Mouse (Mus musculus) heart, embryonic 11.5 days (tissue): ENCODE measurements around the gene Fam76b. TPM values are rescaled to one million over a fixed set of nuclear protein-coding genes. Genes with fewer than 3 reads are reported as not detected.

Experiments
- ATAC-seq: fragments of 200-750 bp; cut with Nextera tagmentation; replicated peaks from 2 replicates; pipeline ENCODE4 v1.8.0; 2017; ENCODE audit warnings: moderate library complexity; ENCODE audit not compliant: insufficient number of reproducible peaks, low FRiP score, low TSS enrichment
- H3K27ac ChIP-seq: fragments of 300-500 bp; sonication (generic); 2 replicates; pipeline ENCODE4 v1.5.1; 2014; ENCODE audit warnings: mild to moderate bottlenecking, low read depth, low read length
- H3K27me3 ChIP-seq: fragments of 300-500 bp; sonication (generic); 2 replicates; pipeline ENCODE4 v1.6.1; 2014; ENCODE audit warnings: mild to moderate bottlenecking, low read length, mixed read lengths; ENCODE audit not compliant: control insufficient read depth, insufficient read depth
- H3K36me3 ChIP-seq: fragments of 300-500 bp; sonication (generic); 2 replicates; pipeline ENCODE4 v1.6.1; 2014; ENCODE audit warnings: mild to moderate bottlenecking, low read length, moderate library complexity, mixed read lengths; ENCODE audit not compliant: control insufficient read depth, insufficient read depth
- H3K4me1 ChIP-seq: fragments of 300-500 bp; sonication (generic); 2 replicates; pipeline ENCODE4 v1.6.1; 2014; ENCODE audit warnings: low read length; ENCODE audit not compliant: control insufficient read depth, insufficient read depth
- H3K4me2 ChIP-seq: fragments of 300-500 bp; sonication (generic); 2 replicates; pipeline ENCODE4 v1.6.1; 2014; ENCODE audit warnings: mild to moderate bottlenecking, moderate library complexity
- H3K4me3 ChIP-seq: fragments of 300-500 bp; sonication (generic); 2 replicates; pipeline ENCODE4 v1.5.1; 2014; ENCODE audit warnings: low read depth, low read length
- H3K9ac ChIP-seq: fragments of 300-500 bp; sonication (generic); 2 replicates; pipeline ENCODE4 v1.6.1; 2014; ENCODE audit warnings: mild to moderate bottlenecking, low read depth, low read length, moderate library complexity
- H3K9me3 ChIP-seq: fragments of 300-500 bp; sonication (generic); replicated peaks from 2 replicates; pipeline ENCODE4 v1.6.1; 2016; ENCODE audit warnings: low read length; ENCODE audit not compliant: control insufficient read depth
- WGBS: fragments of 180-500 bp; shearing (Covaris S2); extraction: QIAGEN DNeasy Blood & Tissue Kit; methylation state at CpG from one replicate; pipeline ENCODE4 v1.1.7; 2014; ENCODE audit not compliant: insufficient replicate concordance; 5-methylcytosine and 5-hydroxymethylcytosine counted together
- polyA plus RNA-seq: library from polyadenylated mRNA; unstranded; fragments of >200 nt; fragmentation: Nextera tagmentation; extraction: Ambion mirVana; gene quantifications from 2 replicates; pipeline ENCODE4 v1.2.1, GENCODE M21; 2014

Fam76b gene
- polyA plus RNA-seq, 1 experiment from 2014 or later = 16.8 TPM

DNA sequence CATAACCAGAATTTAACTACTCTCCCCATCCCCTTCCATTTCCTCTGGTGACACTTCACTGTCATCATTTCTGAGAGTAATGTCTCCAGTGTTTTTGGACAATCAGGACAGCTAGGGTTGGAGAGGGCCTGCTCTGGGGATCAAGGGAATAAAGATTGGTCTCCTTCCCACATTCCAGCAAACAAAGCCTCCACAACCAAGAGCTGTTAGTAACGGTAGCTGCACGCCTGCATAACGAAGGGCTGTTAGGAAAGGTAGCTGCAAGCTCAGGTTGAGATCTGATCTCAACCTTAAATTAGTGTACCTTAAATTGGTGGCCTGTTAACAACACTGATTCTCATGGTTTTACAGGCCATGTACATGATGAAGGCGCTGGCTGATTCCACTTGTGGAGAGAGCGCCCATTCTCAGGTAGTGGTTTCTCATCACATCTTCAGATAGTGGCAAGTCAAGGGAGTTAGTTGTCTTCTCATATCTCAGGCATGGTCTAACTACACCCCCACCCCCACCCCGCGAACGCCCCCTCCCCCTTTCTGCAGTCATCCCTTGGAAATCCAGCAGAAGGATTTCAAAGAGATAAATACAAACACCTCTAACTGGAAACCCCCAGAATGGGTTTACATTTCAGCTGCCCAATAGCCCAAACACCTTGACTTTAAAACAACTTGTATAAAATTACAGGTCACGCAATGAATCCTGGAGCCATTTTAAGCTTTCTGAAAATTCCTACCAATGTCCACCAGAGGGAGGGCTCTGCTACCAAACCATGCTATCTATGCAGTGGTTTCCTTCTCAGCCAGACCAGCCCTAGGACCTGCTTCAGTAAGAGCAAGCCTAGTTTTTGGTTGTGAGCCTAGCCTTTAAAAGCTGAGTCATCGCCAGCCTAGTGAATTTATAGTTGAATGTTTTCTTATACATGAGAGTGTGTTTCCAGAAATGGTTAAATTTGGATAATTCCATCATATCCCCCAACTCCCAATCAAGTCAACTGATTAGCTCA, 21.3 kb downstream of the Fam76b start:
- Histone ChIP-seq H3K9me3 (no peaks in the 10 kb centered on the region), H3K4me2 (no peak overlapping the region), H3K9ac (no peak overlapping the region), H3K4me3 (no peak overlapping the region), H3K27me3 (no peaks in the 10 kb centered on the region), H3K4me1 (no peaks in the 10 kb centered on the region), H3K36me3 (peaks cover 4% of the 10 kb centered on the region; the same call in 1 of the 2 replicates), H3K27ac (no peak overlapping the region)
- 70% methylated on average over 10 of the region's 10 CpGs for WGBS
- ATAC-seq = no peak

DNA sequence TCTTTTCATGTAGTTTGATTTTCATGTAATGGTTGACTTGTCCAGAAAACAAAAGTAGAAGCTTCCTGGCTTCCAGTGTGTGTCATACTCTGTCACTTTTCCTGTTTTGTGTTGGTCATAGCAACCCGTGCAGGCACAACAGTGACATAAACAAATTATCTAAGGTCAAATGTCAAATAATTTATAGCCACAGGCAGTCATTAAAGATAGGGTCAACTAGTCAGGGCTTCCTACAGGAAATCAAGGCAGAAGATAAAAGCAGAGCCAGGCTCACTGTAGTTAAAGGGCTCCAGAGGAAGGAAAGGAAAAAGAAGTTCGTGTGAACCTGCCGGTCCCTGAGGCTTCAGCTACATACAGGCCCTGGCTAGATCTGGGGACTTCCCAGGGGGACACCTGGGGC, 26.4 kb downstream of the Fam76b start:
- 54% methylated on average over 3 of the region's 3 CpGs for WGBS
- H3K9ac ChIP-seq = no peak overlapping the region
- H3K4me2 ChIP-seq = no peak overlapping the region
- H3K4me3 ChIP-seq = no peak overlapping the region
- no peaks in the 10 kb centered on the region for H3K4me1 ChIP-seq
- no peaks in the 10 kb centered on the region for H3K9me3 ChIP-seq
- H3K27ac ChIP-seq = no peak overlapping the region
- H3K27me3 ChIP-seq = no peaks in the 10 kb centered on the region
- no peaks in the 10 kb centered on the region for H3K36me3 ChIP-seq
- ATAC-seq = no peak

DNA sequence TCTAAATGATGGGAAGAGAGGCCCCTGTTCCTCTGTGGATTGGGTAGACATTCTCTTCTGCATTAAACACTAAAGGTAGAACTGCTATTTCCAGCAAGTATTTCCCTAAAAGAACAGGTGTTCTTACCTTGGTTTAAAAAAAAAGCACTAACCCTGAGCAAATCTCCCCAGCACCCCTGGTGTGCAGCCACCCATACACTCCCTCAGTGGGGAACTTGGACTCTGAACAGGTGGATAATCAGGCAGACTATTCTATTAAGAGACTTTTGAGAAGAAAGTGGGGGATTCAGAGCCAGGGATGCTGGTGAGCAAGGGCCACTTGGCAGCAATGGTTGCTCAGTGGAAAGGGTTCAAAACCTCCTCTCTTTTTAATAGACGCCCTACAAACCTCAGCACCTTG, 28.7 kb downstream of the Fam76b start:
- Histone ChIP-seq H3K27me3 (no peaks in the 10 kb centered on the region), H3K9me3 (no peaks in the 10 kb centered on the region), H3K36me3 (no peaks in the 10 kb centered on the region), H3K9ac (no peak overlapping the region), H3K4me1 (no peaks in the 10 kb centered on the region), H3K4me3 (no peak overlapping the region), H3K4me2 (no peak overlapping the region), H3K27ac (no peak overlapping the region)
- 85% methylated on average over 1 of the region's 1 CpGs for WGBS
- no peak for ATAC-seq

DNA sequence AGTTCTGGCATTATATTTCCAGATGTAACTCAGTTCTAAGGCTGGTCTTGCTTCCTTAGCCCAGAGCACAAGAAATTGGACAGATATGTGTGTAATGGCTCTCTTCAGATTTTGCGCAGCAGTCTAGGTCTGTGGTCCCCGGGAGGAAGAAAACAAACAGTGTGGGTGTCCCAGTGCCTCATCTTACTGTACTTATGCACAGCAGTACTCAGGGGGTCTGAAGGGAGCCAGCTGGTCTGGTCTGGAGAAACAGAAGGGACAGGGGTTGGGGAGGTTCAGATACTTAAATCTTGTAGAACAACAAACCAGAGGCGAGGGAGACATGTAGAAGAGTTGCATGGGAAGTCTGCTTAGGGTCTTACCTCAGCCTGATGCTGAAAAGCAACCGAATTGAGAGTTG, 29.3 kb downstream of the Fam76b start:
- H3K9ac ChIP-seq = no peak overlapping the region
- ATAC-seq = no peak
- H3K4me3 ChIP-seq = no peak overlapping the region
- H3K27ac ChIP-seq = no peak overlapping the region
- H3K4me1 ChIP-seq = no peaks in the 10 kb centered on the region
- WGBS = 73% methylated on average over 4 of the region's 4 CpGs
- H3K36me3 ChIP-seq = no peaks in the 10 kb centered on the region
- no peak overlapping the region for H3K4me2 ChIP-seq
- H3K9me3 ChIP-seq = no peaks in the 10 kb centered on the region
- no peaks in the 10 kb centered on the region for H3K27me3 ChIP-seq

GRCm38 (mm10) chr9:13867646-13868045, 40.1 kb downstream of the Fam76b start:
- Histone ChIP-seq H3K4me2 (no peak overlapping the region), H3K27ac (no peak overlapping the region), H3K36me3 (no peaks in the 10 kb centered on the region), H3K27me3 (no peaks in the 10 kb centered on the region), H3K9me3 (no peaks in the 10 kb centered on the region), H3K4me3 (no peak overlapping the region), H3K9ac (no peak overlapping the region), H3K4me1 (no peaks in the 10 kb centered on the region)
- no peak for ATAC-seq
- WGBS = 64% methylated on average over 2 of the region's 2 CpGs

DNA sequence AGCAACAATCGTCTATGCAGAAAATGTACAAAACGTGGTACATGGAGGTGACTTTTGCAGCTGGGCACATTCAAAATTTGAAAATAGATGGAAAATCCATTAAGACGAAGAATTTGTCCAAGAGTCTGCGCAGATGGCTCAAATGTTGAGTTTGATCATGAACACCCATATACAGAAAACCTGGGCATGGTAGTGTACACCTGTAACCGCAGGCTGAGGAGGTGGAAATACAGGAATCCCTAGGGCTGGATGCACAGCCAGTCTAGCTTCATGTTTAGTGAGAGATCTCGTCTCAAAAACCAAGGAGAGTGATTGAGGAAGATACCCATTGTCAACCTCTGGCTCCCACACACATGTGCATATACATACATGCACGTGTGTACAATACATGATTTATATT, 44.1 kb downstream of the Fam76b start:
- Histone ChIP-seq H3K4me2 (no peak overlapping the region), H3K4me3 (no peak overlapping the region), H3K36me3 (no peaks in the 10 kb centered on the region), H3K27ac (no peak overlapping the region), H3K9me3 (no peaks in the 10 kb centered on the region), H3K4me1 (no peaks in the 10 kb centered on the region), H3K27me3 (no peaks in the 10 kb centered on the region), H3K9ac (no peak overlapping the region)
- 83% methylated on average over 7 of the region's 7 CpGs for WGBS
- no peak for ATAC-seq

GRCm38 (mm10) chr9:13874359-13874758, 46.8 kb downstream of the Fam76b start:
- ATAC-seq = no peak
- Histone ChIP-seq H3K9ac (no peak overlapping the region), H3K27ac (no peak overlapping the region), H3K4me3 (no peak overlapping the region), H3K36me3 (no peaks in the 10 kb centered on the region), H3K27me3 (peaks cover 3% of the 10 kb centered on the region; the same call in 1 of the 2 replicates), H3K4me1 (no peaks in the 10 kb centered on the region), H3K4me2 (no peak overlapping the region), H3K9me3 (no peaks in the 10 kb centered on the region)
- WGBS = 45% methylated on average over 2 of the region's 2 CpGs

- Histone ChIP-seq H3K27ac (no peak overlapping the region), H3K36me3 (no peaks in the 10 kb centered on the region), H3K9ac (no peak overlapping the region), H3K4me1 (no peaks in the 10 kb centered on the region), H3K27me3 (peaks cover 3% of the 10 kb centered on the region; the same call in 1 of the 2 replicates), H3K4me2 (no peak overlapping the region), H3K4me3 (no peak overlapping the region), H3K9me3 (no peaks in the 10 kb centered on the region)
- ATAC-seq = no peak
- 39% methylated on average over 2 of the region's 2 CpGs for WGBS
These were observed 47.8 kb downstream of the Fam76b start for GRCm38 (mm10) chr9:13875340-13875739.

DNA sequence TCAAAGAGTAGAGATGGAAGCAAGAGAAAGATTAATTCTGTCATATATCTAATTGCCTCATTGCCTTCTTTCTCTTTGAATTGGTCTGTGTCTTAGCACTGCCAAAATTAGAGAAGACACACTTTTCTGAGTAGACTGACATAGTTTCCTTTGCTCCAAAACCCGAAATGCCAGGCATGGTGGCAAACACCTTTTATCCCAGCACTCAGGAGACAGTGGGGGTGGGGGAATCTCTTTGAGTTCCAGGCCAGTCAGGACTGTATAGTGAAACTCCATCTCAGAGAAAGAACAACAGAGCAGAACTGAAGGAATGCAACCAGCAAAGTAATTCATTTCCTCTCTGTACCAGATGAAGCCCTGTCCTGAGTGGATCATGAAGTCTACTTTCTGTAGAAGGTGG, 53.2 kb downstream of the Fam76b start:
- Histone ChIP-seq H3K4me2 (no peak overlapping the region), H3K27ac (no peak overlapping the region), H3K9ac (no peak overlapping the region), H3K4me3 (no peak overlapping the region), H3K36me3 (no peaks in the 10 kb centered on the region), H3K9me3 (no peaks in the 10 kb centered on the region), H3K27me3 (peaks cover 3% of the 10 kb centered on the region; the same call in 1 of the 2 replicates), H3K4me1 (0 out of 2 replicates have a peak, but pooled peaks cover 4% of the 10 kb centered on the region)
- WGBS = 26% methylated on average over 1 of the region's 1 CpGs
- ATAC-seq = no peak
